Mouse (Mus musculus): Measurements from ENCODE around the gene A830031A19Rik. TPM values are rescaled to one million over a fixed set of nuclear protein-coding genes. Genes with fewer than 3 reads are reported as not detected.

Gene A830031A19Rik
- polyA plus RNA-seq (2015; fragmentation: Nextera tagmentation; extraction: Ambion mirVana) = not detected in 2 replicates

GRCm38 (mm10) chr11:24074634-24075104 lies at the start of gene A830031A19Rik:
Gene A830031A19Rik (minus strand): TSS chr11:24075054.
- no peak for DNase-seq (ENCODE audit: low spot score)

GRCm38 (mm10) chr11:24123991-24124390 lies 49.1 kb upstream of the A830031A19Rik start:
- DNase-seq (ENCODE audit: low spot score) = no peak

DNA sequence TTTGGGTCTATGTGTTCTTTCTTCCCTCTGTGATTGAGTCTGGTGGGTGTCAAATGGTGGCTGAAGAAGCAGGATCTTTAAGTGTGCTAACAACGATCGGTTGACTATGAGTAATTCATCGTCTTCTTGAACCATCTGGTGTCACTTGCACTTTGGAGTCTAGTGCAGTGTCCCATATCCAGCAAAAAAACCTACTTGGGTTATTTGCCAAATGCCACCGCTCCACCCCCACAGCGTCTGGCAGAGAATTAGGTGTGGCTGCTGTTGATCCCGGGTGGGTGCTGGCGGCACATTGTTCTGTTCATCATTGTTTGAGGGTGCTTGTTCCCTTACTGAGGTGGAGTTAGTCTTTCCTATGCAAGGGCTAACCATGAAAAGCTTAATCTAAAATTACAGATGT lies 48.0 kb upstream of the A830031A19Rik start:
- no peak for DNase-seq (ENCODE audit: low spot score)

DNA sequence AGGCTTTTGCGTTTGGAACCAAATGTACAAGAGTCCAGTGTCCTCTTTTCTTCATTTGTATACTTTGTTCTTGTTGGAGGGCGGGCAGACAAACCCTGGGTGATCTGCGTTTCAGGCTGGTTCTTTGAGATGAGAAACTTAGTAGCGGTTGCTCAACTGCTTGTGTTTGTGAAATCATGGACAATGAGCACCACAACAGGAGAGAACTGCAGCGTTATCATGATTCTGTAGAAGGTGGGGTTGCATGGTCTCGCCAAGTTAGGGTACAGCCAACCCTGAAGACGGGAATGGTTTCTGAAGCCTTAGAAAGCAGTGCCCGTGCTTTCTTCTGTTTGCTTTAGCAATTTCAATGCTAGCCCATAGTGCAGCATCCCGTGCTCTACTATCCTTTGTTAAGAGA lies 46.3 kb upstream of the A830031A19Rik start:
- no peak for DNase-seq (ENCODE audit: low spot score)

DNA sequence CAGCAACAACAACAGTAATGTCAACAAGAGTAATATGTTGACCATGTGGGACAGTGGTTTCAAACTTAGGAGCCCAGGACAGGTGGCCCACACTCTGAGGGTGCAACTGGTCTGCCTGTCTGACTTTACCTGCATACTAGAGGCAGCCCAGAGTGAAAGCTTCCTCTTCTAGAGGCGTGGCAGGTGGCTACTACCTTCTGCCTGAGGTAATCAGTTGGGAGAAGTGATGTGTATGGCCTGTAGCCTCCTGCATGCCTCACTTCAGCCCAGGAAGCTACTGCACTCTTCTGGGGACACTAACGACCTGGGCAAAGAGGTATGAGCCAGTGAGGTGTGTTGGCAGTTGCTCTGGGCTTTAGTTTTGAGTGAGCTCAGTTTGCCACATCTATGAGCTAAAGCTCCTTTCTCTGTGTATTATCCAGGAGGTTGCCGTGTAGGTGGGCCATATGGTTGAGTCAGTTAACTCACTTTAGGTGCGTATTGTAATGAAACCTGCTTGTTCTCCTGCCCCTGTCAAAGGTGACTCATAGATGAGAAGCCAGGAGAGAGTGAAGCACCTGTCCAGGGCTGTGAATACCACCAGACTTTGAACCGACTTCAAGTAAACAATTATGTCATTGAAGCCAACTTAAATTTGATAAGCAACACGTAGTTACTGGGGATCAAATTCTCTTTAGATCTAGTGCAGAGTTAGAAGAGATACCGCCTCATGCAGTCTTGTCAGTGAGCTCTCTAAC lies 41.9 kb upstream of the A830031A19Rik start:
- no peak for DNase-seq (ENCODE audit: low spot score)

- no peak for DNase-seq (ENCODE audit: low spot score)
Measured at GRCm38 (mm10) chr11:24116041-24116440, 41.2 kb upstream of the A830031A19Rik start.

- no peak for DNase-seq (ENCODE audit: low spot score)
Measured at GRCm38 (mm10) chr11:24115017-24115752, 40.3 kb upstream of the A830031A19Rik start.

DNA sequence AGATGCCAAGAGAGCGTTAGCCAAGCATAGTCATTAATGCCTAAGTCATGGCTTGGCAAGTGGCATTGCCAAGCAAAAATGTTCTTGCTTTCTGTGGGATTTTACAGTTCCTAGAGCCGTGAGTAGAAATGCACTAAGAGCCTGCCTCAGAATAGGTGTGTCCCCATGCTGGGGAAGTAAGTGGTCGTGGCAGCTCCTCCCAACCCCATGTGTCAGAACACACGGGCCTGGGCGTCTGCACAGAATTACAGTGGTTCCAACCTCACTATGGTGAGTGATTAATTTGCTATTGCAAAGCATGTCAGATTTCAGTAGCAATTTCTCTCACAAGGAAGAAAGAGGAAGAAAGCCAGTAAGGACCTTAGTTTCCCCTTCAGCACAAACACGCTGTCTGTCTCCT lies 36.9 kb upstream of the A830031A19Rik start:
- DNase-seq (ENCODE audit: low spot score) = no peak

GRCm38 (mm10) chr11:24110113-24110512 lies 35.3 kb upstream of the A830031A19Rik start:
- DNase-seq (ENCODE audit: low spot score) = no peak

- no peak for DNase-seq (ENCODE audit: low spot score)
Measured at GRCm38 (mm10) chr11:24109388-24109787, 34.5 kb upstream of the A830031A19Rik start.

GRCm38 (mm10) chr11:24108974-24109373 lies 34.1 kb upstream of the A830031A19Rik start:
- no peak for DNase-seq (ENCODE audit: low spot score)

DNA sequence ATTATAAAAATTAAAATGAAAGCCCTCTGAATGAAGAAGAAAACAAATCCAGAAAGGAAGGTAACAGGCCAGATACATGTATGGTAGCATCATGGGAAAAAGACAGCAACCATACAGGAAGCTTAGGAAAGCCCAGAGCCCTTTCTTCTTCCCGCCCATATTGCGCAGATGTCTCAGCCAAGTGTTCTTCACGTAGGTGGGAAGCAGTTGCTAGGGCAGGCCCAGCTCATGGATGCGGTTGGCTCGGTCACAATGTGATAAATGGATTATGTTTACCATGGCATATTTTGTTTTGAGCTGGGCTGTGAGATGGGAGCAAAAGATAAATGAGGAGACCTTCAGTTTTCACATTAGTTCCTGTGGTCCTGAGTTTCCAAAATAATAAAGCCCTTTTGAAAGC lies 32.6 kb upstream of the A830031A19Rik start:
- DNase-seq (ENCODE audit: low spot score) = no peak

DNA sequence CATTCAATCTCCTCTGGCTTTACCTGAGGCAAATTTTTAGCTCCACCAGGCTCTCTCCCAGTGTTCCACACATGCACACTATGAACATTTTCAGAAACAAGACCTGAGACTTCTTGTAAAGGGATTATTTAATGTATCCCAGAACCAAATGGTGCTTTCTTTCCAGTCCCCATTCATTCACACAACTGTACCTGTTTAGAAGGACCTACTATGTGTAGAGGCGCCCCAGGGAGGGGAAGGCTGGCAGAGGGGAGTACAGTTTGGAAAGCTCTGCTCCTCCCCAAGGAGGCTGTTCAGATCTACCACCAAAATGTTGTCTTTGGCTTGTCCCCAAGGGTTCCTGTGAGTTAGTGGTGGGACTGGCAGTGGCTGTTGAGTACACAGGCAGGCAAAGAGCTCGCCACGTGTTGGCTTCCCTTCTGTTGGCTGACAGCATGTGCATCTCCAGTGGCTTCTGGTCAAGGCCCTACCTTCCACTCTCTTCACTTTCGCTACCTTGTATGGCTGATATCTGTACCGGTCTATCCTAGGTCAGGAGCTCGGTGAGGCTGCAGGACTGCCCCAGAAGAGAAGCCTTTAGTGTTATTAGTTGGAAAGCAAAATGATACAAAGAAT lies 28.4 kb upstream of the A830031A19Rik start:
- DNase-seq (ENCODE audit: low spot score) = no peak

- no peak for DNase-seq (ENCODE audit: low spot score)
Measured at GRCm38 (mm10) chr11:24102372-24102771, 27.5 kb upstream of the A830031A19Rik start.

- no peak for DNase-seq (ENCODE audit: low spot score)
Measured at GRCm38 (mm10) chr11:24101625-24102024, 26.8 kb upstream of the A830031A19Rik start.

DNA sequence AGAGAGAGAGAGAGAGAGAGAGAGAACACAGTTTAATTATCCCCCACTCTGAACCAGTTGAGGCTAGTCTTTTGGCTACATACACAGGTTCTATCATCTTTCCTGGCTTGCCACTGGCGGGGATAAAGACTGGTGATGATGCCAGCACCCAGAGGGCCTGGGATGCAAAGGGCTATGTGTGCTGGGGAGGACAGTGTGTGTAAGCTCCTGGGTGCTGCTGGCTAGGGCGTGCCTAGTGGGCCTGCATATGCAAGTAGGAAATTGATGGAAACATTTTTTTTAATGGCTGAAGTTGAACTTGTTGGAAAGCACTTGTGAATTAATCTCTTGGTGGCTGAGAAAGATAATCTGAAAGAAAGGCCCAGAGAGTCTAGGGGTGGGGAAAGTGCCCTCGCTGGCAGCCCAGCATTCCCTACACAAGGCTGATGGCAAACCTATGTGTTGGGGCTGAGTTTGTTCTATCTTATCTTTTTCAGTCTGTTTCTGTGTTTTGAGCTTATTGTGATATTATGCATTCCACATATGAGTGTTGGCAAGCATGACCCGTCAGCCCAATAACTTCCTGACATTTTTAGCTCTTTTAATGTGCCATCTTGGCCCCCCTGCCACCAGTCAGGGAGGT lies 25.7 kb upstream of the A830031A19Rik start:
- no peak for DNase-seq (ENCODE audit: low spot score)

GRCm38 (mm10) chr11:24099886-24100293 lies 25.0 kb upstream of the A830031A19Rik start:
- no peak for DNase-seq (ENCODE audit: low spot score)

GRCm38 (mm10) chr11:24099215-24099614 lies 24.4 kb upstream of the A830031A19Rik start:
- DNase-seq (ENCODE audit: low spot score) = no peak

GRCm38 (mm10) chr11:24098662-24099061 lies 23.8 kb upstream of the A830031A19Rik start:
- no peak for DNase-seq (ENCODE audit: low spot score)

DNA sequence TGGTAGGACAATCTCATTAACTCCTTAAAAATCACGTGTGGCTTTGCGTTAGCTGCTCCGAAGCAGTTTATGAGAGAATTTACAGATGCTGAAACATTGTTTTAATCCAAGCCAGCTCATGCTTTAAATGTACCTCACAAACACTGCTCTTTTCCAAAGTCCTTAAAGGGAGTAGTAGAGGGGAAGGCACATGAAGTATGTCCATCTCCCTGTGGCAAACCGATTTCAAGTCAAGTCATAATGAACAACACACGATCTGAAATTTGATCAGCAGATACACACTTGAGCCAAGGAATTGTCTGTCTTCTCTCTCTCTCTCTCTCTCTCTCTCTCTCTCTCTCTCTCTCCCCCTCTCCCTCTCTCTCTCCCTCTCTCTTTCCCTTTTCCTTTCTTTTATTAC lies 23.2 kb upstream of the A830031A19Rik start:
- DNase-seq (ENCODE audit: low spot score) = no peak

GRCm38 (mm10) chr11:24097026-24097425 lies 22.2 kb upstream of the A830031A19Rik start:
- DNase-seq (ENCODE audit: low spot score) = no peak

GRCm38 (mm10) chr11:24096483-24096882 lies 21.6 kb upstream of the A830031A19Rik start:
- DNase-seq (ENCODE audit: low spot score) = no peak

All from thymus, postnatal 0 days (tissue).